Mouse (Mus musculus): ENCODE measurements around the gene Gpha2. TPM values are rescaled to one million over a fixed set of nuclear protein-coding genes. Genes with fewer than 3 reads are reported as not detected.
A peak's percentile ranks its signal among the peaks of the same experiment; 100 is the strongest.

Gene Gpha2
- polyA plus RNA-seq, 1 experiment from 2014 or later = not detected

DNA sequence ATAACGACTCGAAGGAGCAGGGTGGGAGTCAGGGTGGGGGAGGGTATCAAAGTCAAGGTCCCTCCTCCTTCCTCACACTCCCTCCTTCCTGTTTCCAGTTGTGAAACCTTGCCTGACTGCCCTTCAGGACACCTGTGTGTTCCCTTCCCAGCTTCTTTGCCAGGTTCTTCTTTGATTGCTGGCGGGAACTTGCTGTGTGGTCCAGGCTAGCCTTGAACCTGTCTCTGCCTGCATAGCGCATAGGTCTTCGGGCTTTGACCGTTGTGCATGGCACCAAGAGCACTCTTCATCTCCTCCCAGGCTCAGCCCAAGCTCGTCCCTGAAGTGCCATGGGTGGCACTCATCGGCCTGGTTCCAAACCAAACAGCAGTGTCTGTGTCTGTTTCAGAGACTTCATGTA lies 38.8 kb downstream of the Gpha2 start:
- Histone ChIP-seq H3K36me3 (ENCODE audit: control insufficient read depth, insufficient read depth, low read length) (peaks cover 4% of the 10 kb centered on the region; the same call in 1 of the 2 replicates), H3K9ac (ENCODE audit: low read length) (no peak overlapping the region), H3K4me3 (ENCODE audit: low read depth, low read length) (no peak overlapping the region), H3K9me3 (ENCODE audit: control insufficient read depth, low read length) (no peaks in the 10 kb centered on the region), H3K27ac (ENCODE audit: low read depth, low read length) (no peak overlapping the region), H3K4me1 (replicated peaks; ENCODE audit: control insufficient read depth, insufficient read depth, low read length) (no peaks in the 10 kb centered on the region), H3K4me2 (ENCODE audit: low read depth, low read length, severe bottlenecking) (no peak overlapping the region), H3K27me3 (ENCODE audit: control insufficient read depth, insufficient read depth, low read length) (no peaks in the 10 kb centered on the region)
- WGBS = 83% methylated on average over 8 of the region's 8 CpGs
- ATAC-seq (replicated peaks; ENCODE audit: low FRiP score) = no peak
- no peak for DNase-seq (ENCODE audit: low spot score)

DNA sequence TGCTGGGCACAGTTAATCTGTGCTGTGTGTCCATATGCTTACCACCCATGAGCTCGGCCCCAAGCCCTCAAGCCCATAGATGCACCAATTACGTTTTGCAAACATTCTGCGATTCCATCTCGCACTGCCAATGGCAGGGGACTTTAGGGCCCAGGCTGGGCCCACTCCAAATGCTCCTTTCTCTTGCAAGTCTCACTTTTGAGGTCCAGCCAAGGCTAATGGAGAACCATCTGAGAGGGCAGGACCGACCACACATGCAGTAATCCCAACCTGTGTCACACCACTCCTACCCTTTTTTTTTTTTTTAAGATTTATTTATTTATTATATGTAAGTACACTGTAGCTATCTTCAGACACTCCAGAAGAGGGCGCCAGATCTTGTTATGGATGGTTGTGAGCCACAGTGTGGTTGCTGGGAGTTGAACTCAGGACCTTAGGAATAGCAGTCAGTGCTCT lies 39.6 kb downstream of the Gpha2 start:
- Histone ChIP-seq H3K4me1 (replicated peaks; ENCODE audit: control insufficient read depth, insufficient read depth, low read length) (no peaks in the 10 kb centered on the region), H3K9ac (ENCODE audit: low read length) (no peak overlapping the region), H3K4me2 (ENCODE audit: low read depth, low read length, severe bottlenecking) (no peak overlapping the region), H3K36me3 (ENCODE audit: control insufficient read depth, insufficient read depth, low read length) (peaks cover 4% of the 10 kb centered on the region; the same call in 1 of the 2 replicates), H3K27me3 (ENCODE audit: control insufficient read depth, insufficient read depth, low read length) (no peaks in the 10 kb centered on the region), H3K27ac (ENCODE audit: low read depth, low read length) (no peak overlapping the region), H3K4me3 (ENCODE audit: low read depth, low read length) (no peak overlapping the region), H3K9me3 (ENCODE audit: control insufficient read depth, low read length) (no peaks in the 10 kb centered on the region)
- WGBS = 67% methylated on average over 6 of the region's 6 CpGs
- no peak for DNase-seq (ENCODE audit: low spot score)
- no peak for ATAC-seq (replicated peaks; ENCODE audit: low FRiP score)

DNA sequence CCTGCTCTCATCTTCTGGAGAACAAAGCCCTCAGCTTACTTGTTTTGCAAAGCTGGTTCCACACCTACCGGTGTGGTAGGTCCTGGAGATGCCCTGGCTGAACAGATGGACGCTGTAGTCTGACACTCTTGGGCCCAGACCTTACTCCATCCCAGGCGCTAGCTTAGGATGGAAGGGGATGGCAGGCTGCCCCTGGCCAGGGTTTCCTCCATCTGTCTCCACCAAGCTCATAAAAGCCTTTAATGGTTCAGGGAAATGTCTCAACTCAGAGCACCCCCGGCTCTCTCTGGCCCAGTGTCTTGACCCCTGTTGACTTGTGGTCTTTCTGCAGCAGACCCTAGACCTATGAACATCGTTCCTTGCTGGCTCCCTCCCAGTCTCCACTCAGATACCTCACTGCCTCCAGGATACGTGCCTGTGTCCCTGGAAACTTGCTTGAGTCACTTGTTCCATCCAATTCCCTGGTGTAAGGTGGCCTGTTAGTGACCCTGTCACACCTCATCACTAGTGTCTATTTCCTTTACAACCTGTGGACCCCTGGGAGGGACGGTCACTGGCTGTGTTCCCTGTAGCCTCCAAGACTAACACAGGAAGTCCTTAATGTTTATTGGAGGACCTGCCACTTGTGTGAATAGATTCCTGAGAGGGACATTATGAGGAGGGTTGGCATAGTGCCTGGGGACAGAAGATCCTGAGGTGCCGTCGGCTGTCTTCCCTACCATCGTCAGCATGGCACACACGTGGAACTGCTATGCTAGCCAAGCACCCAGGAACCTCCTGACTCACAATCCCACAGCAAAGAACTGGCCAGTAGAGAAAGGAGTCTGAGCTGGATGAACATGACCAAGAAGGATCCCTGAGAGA lies 41.4 kb downstream of the Gpha2 start:
- H3K4me1 ChIP-seq (replicated peaks; ENCODE audit: control insufficient read depth, insufficient read depth, low read length) = no peaks in the 10 kb centered on the region
- ATAC-seq (replicated peaks; ENCODE audit: low FRiP score) (no peak), DNase-seq (ENCODE audit: low spot score) (no peak)
- H3K9me3 ChIP-seq (ENCODE audit: control insufficient read depth, low read length) = no peaks in the 10 kb centered on the region
- no peak overlapping the region for H3K4me3 ChIP-seq (ENCODE audit: low read depth, low read length)
- H3K27me3 ChIP-seq (ENCODE audit: control insufficient read depth, insufficient read depth, low read length) = no peaks in the 10 kb centered on the region
- H3K9ac ChIP-seq (ENCODE audit: low read length) = no peak overlapping the region
- no peak overlapping the region for H3K27ac ChIP-seq (ENCODE audit: low read depth, low read length)
- H3K36me3 ChIP-seq (ENCODE audit: control insufficient read depth, insufficient read depth, low read length) = no peaks in the 10 kb centered on the region
- 80% methylated on average over 11 of the region's 11 CpGs for WGBS
- H3K4me2 ChIP-seq (ENCODE audit: low read depth, low read length, severe bottlenecking) = no peak overlapping the region

DNA sequence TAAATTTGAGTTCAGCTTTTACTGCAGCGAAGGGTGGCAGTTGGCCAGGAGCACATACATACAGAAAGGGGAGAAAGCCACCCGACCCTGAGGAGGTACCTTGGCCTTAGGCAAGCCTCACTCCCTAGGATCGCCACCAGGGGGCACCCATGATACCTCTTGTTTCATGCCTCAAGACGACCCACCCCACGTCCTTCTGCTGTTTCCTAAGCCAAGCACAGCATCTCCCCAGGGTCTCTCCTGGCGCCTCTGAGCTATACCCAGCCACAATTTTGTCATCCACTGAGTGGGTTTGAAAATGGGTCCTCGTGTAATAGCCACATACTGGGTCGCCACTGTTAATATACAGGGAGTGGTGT lies 42.0 kb downstream of the Gpha2 start:
- Histone ChIP-seq H3K36me3 (ENCODE audit: control insufficient read depth, insufficient read depth, low read length) (no peaks in the 10 kb centered on the region), H3K27ac (ENCODE audit: low read depth, low read length) (no peak overlapping the region), H3K4me1 (replicated peaks; ENCODE audit: control insufficient read depth, insufficient read depth, low read length) (no peaks in the 10 kb centered on the region), H3K9me3 (ENCODE audit: control insufficient read depth, low read length) (no peaks in the 10 kb centered on the region), H3K4me3 (ENCODE audit: low read depth, low read length) (no peak overlapping the region), H3K9ac (ENCODE audit: low read length) (no peak overlapping the region), H3K4me2 (ENCODE audit: low read depth, low read length, severe bottlenecking) (no peak overlapping the region), H3K27me3 (ENCODE audit: control insufficient read depth, insufficient read depth, low read length) (no peaks in the 10 kb centered on the region)
- 19% methylated on average over 8 of the region's 8 CpGs for WGBS
- ATAC-seq (replicated peaks; ENCODE audit: low FRiP score) = peak; percentile 72
- DNase-seq (ENCODE audit: low spot score) = peak; percentile 94

DNA sequence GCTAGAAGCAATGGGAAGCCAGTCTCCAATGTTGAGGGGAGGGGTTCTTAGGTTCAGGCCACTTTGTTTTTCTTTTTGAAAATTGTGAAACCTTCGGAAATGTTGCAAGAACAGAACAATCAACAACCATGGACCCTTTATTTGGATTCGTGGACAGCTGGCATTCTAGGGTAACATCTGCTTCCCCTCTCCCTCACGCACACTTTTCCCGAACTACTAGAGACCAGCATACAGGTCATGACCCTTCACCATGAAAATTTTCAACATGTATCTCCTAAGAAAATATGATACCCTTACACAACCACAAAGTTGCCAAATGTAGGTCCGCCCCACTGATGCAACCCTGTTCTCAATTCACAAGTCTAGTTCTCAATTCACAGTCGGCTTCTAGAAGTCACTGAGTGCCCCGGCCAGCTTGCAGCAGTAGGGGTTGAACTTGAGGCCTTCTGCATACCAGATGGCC lies 42.5 kb downstream of the Gpha2 start:
- 85% methylated on average over 7 of the region's 7 CpGs for WGBS
- Histone ChIP-seq H3K27me3 (ENCODE audit: control insufficient read depth, insufficient read depth, low read length) (no peaks in the 10 kb centered on the region), H3K9me3 (ENCODE audit: control insufficient read depth, low read length) (no peaks in the 10 kb centered on the region), H3K36me3 (ENCODE audit: control insufficient read depth, insufficient read depth, low read length) (no peaks in the 10 kb centered on the region), H3K9ac (ENCODE audit: low read length) (no peak overlapping the region), H3K4me1 (replicated peaks; ENCODE audit: control insufficient read depth, insufficient read depth, low read length) (no peaks in the 10 kb centered on the region), H3K27ac (ENCODE audit: low read depth, low read length) (no peak overlapping the region), H3K4me3 (ENCODE audit: low read depth, low read length) (no peak overlapping the region), H3K4me2 (ENCODE audit: low read depth, low read length, severe bottlenecking) (no peak overlapping the region)
- ATAC-seq (replicated peaks; ENCODE audit: low FRiP score) (no peak), DNase-seq (ENCODE audit: low spot score) (no peak)

DNA sequence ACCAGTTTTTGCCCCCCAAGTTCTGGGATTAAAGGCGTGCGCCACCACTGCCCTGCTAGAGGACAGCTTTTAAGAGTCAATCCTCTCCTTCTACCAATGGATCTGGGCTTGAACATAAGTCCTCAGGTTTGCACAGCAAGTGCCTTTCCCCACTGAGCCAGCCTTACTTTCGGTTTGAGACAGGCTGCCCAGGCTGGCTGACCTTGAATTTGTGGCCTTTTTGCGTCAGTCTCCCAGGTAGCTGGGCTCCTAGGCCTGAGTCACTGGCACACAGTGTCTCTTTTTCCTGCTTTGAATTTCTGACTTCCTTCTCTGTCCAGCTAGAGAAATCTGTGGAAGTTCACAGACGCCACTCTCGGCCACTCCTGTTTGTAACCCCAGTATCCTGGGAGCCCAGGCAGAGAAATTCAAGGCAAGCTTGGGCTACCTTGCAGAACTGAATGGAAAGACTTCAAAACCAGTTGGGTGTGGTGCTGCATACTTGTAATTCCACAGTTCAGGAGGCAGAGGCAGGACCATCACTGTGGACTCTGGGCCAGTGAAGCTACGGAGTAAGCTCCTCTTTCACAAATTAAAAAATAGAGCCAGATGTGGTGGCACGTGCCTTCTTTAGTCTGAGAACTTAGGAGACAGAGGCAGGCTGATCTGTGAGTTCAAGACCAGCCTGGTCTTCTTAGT lies 43.8 kb downstream of the Gpha2 start:
- no peak for DNase-seq (ENCODE audit: low spot score)
- WGBS = 89% methylated on average over 8 of the region's 8 CpGs
- Histone ChIP-seq H3K9ac (ENCODE audit: low read length) (no peak overlapping the region), H3K36me3 (ENCODE audit: control insufficient read depth, insufficient read depth, low read length) (no peaks in the 10 kb centered on the region), H3K9me3 (ENCODE audit: control insufficient read depth, low read length) (no peaks in the 10 kb centered on the region), H3K4me2 (ENCODE audit: low read depth, low read length, severe bottlenecking) (no peak overlapping the region), H3K4me1 (replicated peaks; ENCODE audit: control insufficient read depth, insufficient read depth, low read length) (no peaks in the 10 kb centered on the region), H3K27me3 (ENCODE audit: control insufficient read depth, insufficient read depth, low read length) (no peaks in the 10 kb centered on the region), H3K27ac (ENCODE audit: low read depth, low read length) (no peak overlapping the region), H3K4me3 (ENCODE audit: low read depth, low read length) (no peak overlapping the region)
- no peak for ATAC-seq (replicated peaks; ENCODE audit: low FRiP score)

DNA sequence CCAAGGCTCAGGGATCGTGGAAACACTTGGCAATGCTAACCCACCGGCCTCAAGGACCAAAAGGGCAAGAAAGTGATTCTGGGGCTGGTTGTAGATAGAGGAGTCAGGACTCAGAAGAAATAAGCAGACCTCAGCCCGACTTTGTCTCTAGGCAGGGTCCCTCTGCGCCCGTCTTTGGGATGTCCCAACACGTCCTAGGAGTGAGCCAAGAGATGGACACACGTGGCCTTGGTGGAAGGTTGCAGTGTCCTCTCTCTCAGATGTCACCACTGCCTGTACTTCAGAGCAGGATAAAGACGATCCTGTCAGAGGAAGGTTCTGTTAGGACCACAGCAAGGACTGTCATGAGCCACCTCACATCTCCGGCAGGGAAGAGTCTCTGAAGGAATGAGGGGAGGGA lies 44.5 kb downstream of the Gpha2 start:
- H3K27ac ChIP-seq (ENCODE audit: low read depth, low read length) = no peak overlapping the region

DNA sequence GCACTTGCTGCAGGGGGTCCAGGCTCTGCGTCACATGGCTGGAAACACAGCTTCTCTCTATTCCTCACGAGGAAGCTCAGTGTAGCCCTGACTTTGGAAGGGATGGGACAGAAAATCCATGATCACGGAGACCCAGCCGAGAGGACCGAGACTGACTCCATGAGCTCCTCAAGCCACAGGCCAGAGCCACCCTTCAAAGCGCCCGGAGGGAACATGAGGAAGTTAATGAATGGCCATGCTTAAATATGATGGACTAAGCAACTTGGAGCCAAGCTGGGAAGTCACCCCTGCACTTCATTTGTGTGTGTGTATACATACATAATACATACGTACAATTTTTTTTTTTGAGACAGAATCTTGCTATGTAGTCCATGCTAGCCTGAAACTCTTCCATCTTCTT lies 45.0 kb downstream of the Gpha2 start:
- Histone ChIP-seq H3K4me1 (replicated peaks; ENCODE audit: control insufficient read depth, insufficient read depth, low read length) (peaks cover 5% of the 10 kb centered on the region), H3K4me3 (ENCODE audit: low read depth, low read length) (no peak overlapping the region), H3K4me2 (ENCODE audit: low read depth, low read length, severe bottlenecking) (no peak overlapping the region), H3K9me3 (ENCODE audit: control insufficient read depth, low read length) (no peaks in the 10 kb centered on the region), H3K27ac (ENCODE audit: low read depth, low read length) (no peak overlapping the region), H3K36me3 (ENCODE audit: control insufficient read depth, insufficient read depth, low read length) (no peaks in the 10 kb centered on the region), H3K9ac (ENCODE audit: low read length) (no peak overlapping the region), H3K27me3 (ENCODE audit: control insufficient read depth, insufficient read depth, low read length) (no peaks in the 10 kb centered on the region)
- 45% methylated on average over 8 of the region's 8 CpGs for WGBS
- no peak for ATAC-seq (replicated peaks; ENCODE audit: low FRiP score)
- DNase-seq (ENCODE audit: low spot score) = no peak

More for the DNA sequence above, 44.5 kb downstream of the Gpha2 start:
- Histone ChIP-seq H3K4me2 (ENCODE audit: low read depth, low read length, severe bottlenecking) (no peak overlapping the region), H3K27me3 (ENCODE audit: control insufficient read depth, insufficient read depth, low read length) (no peaks in the 10 kb centered on the region), H3K4me1 (replicated peaks; ENCODE audit: control insufficient read depth, insufficient read depth, low read length) (peaks cover 4% of the 10 kb centered on the region), H3K36me3 (ENCODE audit: control insufficient read depth, insufficient read depth, low read length) (no peaks in the 10 kb centered on the region), H3K4me3 (ENCODE audit: low read depth, low read length) (no peak overlapping the region), H3K9me3 (ENCODE audit: control insufficient read depth, low read length) (no peaks in the 10 kb centered on the region), H3K9ac (ENCODE audit: low read length) (no peak overlapping the region)
- no peak for DNase-seq (ENCODE audit: low spot score)
- 63% methylated on average over 9 of the region's 9 CpGs for WGBS
- no peak for ATAC-seq (replicated peaks; ENCODE audit: low FRiP score)

All from forebrain, embryonic 11.5 days (tissue).